In the genomic region with DNA sequence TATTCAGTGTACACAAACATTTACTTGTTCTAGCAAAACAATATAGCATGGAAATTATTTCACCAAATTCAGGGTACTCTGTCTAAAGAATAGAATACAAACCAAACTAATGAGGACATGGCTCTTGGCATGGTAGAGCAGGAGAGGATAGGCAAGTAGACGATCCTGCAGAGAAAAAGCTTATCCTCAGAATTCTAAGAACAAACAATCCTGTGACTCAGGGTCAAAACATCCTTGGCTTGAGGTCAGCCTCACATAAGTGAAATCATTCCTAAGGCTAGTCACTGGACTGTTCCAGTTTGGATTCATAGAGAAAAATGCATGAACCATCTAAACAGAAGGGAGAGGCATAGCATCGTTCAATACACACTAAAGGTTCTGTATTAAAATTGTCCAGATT, we compare ENCODE assay signal across 26 mouse cellular contexts.
"Had no signal": no experiment of that assay in that cellular context is flagged by ENCODE, and none has a peak within 500 bp of the region (broad histone marks: within the 10 kb centered on the region; RNA-seq: fewer than 3 reads in every experiment).

No protein-coding gene starts in this region.

- H3K4me1 ChIP-seq: embryonic facial prominence, embryonic 10.5 days; embryonic facial prominence, embryonic 12.5 days; embryonic facial prominence, embryonic 13.5 days; embryonic facial prominence, embryonic 15.5 days; forebrain, embryonic 10.5 days; forebrain, embryonic 12.5 days; forebrain, embryonic 13.5 days; forebrain, embryonic 15.5 days had no signal

- H3K36me3 ChIP-seq: embryonic facial prominence, embryonic 10.5 days; embryonic facial prominence, embryonic 12.5 days; embryonic facial prominence, embryonic 13.5 days; embryonic facial prominence, embryonic 15.5 days; forebrain, embryonic 10.5 days; forebrain, embryonic 12.5 days; forebrain, embryonic 15.5 days had no signal

- DNase-seq: cerebellum, adult 9-11 months; cerebellum, postnatal 10 days; cerebellum, postnatal 14 days; cerebellum, postnatal 25 days; cerebellum, postnatal 36 days; embryo, embryonic 11 days; forebrain, postnatal 0 days; gastrocnemius, adult 2 months; gastrocnemius, postnatal 10 days; gastrocnemius, postnatal 14 days; gastrocnemius, postnatal 25 days; gastrocnemius, postnatal 36 days; heart, adult 11 months; heart, adult 18-20 months; heart, adult 2 months had no signal

- H3K27ac ChIP-seq: embryonic facial prominence, embryonic 10.5 days; embryonic facial prominence, embryonic 12.5 days; embryonic facial prominence, embryonic 13.5 days; embryonic facial prominence, embryonic 15.5 days; forebrain, embryonic 10.5 days; forebrain, embryonic 12.5 days; forebrain, embryonic 13.5 days; forebrain, embryonic 15.5 days; gastrocnemius, adult 2 months; heart, adult 2 months had no signal

- ATAC-seq: forebrain, embryonic 13.5 days; forebrain, embryonic 14.5 days; forebrain, embryonic 15.5 days; forebrain, embryonic 16.5 days; forebrain, postnatal 0 days had no signal

- H3K9ac ChIP-seq: embryonic facial prominence, embryonic 12.5 days; embryonic facial prominence, embryonic 13.5 days; embryonic facial prominence, embryonic 15.5 days; forebrain, embryonic 12.5 days; forebrain, embryonic 13.5 days; forebrain, embryonic 15.5 days; forebrain, postnatal 0 days had no signal

- H3K9me3 ChIP-seq: embryonic facial prominence, embryonic 10.5 days; embryonic facial prominence, embryonic 12.5 days; embryonic facial prominence, embryonic 13.5 days; embryonic facial prominence, embryonic 15.5 days; forebrain, embryonic 10.5 days; forebrain, embryonic 12.5 days; forebrain, embryonic 13.5 days; forebrain, embryonic 15.5 days had no signal

- H3K27me3 ChIP-seq: embryonic facial prominence, embryonic 12.5 days; embryonic facial prominence, embryonic 13.5 days; embryonic facial prominence, embryonic 15.5 days; forebrain, embryonic 12.5 days; forebrain, embryonic 13.5 days; forebrain, embryonic 15.5 days had no signal

- H3K4me3 ChIP-seq: embryonic facial prominence, embryonic 10.5 days; embryonic facial prominence, embryonic 12.5 days; embryonic facial prominence, embryonic 13.5 days; embryonic facial prominence, embryonic 15.5 days; erythroblast, embryonic 14.5 days; forebrain, embryonic 10.5 days; forebrain, embryonic 12.5 days; forebrain, embryonic 13.5 days; forebrain, embryonic 15.5 days; gastrocnemius, adult 2 months; heart, adult 2 months had no signal

- H3K4me2 ChIP-seq: embryonic facial prominence, embryonic 12.5 days; embryonic facial prominence, embryonic 13.5 days; embryonic facial prominence, embryonic 15.5 days; forebrain, embryonic 12.5 days; forebrain, embryonic 13.5 days; forebrain, embryonic 15.5 days had no signal
